Mouse (Mus musculus) embryonic facial prominence, embryonic 12.5 days (tissue): ENCODE measurements around the gene Serping1. TPM values are rescaled to one million over a fixed set of nuclear protein-coding genes. Genes with fewer than 3 reads are reported as not detected.
"Not testable (repeated sequence)": the region's sequence is repeated elsewhere in the genome, so short reads cannot be mapped to it uniquely, and the experiment has no call there.

ENCODE experiments used
- ATAC-seq: fragments of 200-750 bp; cut with Nextera tagmentation; 2 replicates; pipeline ENCODE4 v1.8.0; 2017; ENCODE audit not compliant: insufficient number of reproducible peaks, insufficient read depth, low FRiP score, low TSS enrichment
- H3K27ac ChIP-seq: fragments of 300-500 bp; sonication (generic); 2 replicates; pipeline ENCODE4 v1.5.1; 2016; ENCODE audit warnings: mild to moderate bottlenecking
- H3K27me3 ChIP-seq: fragments of 300-500 bp; sonication (generic); 2 replicates; pipeline ENCODE4 v1.6.1; 2016; ENCODE audit warnings: mild to moderate bottlenecking, moderate library complexity
- H3K36me3 ChIP-seq: fragments of 300-500 bp; sonication (generic); 2 replicates; pipeline ENCODE4 v1.6.1; 2016; ENCODE audit warnings: mild to moderate bottlenecking
- H3K4me1 ChIP-seq: fragments of 300-500 bp; sonication (generic); 2 replicates; pipeline ENCODE4 v1.6.1; 2016
- H3K4me2 ChIP-seq: fragments of 300-500 bp; sonication (generic); replicated peaks from 2 replicates; pipeline ENCODE4 v1.6.1; 2016; ENCODE audit warnings: mild to moderate bottlenecking, moderate library complexity
- H3K4me3 ChIP-seq: fragments of 300-500 bp; sonication (generic); 2 replicates; pipeline ENCODE4 v1.5.1; 2016; ENCODE audit warnings: mild to moderate bottlenecking
- H3K9ac ChIP-seq: fragments of 300-500 bp; sonication (generic); 2 replicates; pipeline ENCODE4 v1.6.1; 2016; ENCODE audit warnings: mild to moderate bottlenecking, moderate library complexity
- H3K9me3 ChIP-seq: fragments of 300-500 bp; sonication (generic); 2 replicates; pipeline ENCODE4 v1.6.1; 2016; ENCODE audit warnings: mild to moderate bottlenecking, moderate library complexity
- WGBS: fragments of 180-500 bp; shearing (Covaris S2); methylation state at CpG from one replicate; pipeline ENCODE4 v1.1.7; 2016; 5-methylcytosine and 5-hydroxymethylcytosine counted together
- polyA plus RNA-seq: library from polyadenylated mRNA; unstranded; fragments of >200 nt; fragmentation: Nextera tagmentation; extraction: Ambion mirVana; gene quantifications from 2 replicates; pipeline ENCODE4 v1.2.1, GENCODE M21; 2016

Gene Serping1
- polyA plus RNA-seq, 1 experiment from 2014 or later: 24.7 TPM

- Histone ChIP-seq H3K4me3 (peak overlapping the region; percentile 9; the same call in 1 of the 2 replicates), H3K4me2 (peak overlapping the region; percentile 97), H3K36me3 (peaks cover 14% of the 10 kb centered on the region; the same call in 1 of the 2 replicates), H3K27me3 (no peaks in the 10 kb centered on the region), H3K27ac (peak overlapping the region; percentile 83), H3K9me3 (no peaks in the 10 kb centered on the region), H3K4me1 (peaks cover 79% of the 10 kb centered on the region), H3K9ac (no peak overlapping the region)
- WGBS: 5% methylated on average over 27 of the region's 27 CpGs
- ATAC-seq: no peak
Measured at GRCm38 (mm10) chr2:84736312-84737161, 38.7 kb downstream of the Serping1 start.

GRCm38 (mm10) chr2:84735346-84735920, 39.8 kb downstream of the Serping1 start:
- Histone ChIP-seq H3K9ac (peak overlapping the region; percentile 64; the same call in 1 of the 2 replicates), H3K4me2 (peak overlapping the region; percentile 78), H3K4me3 (peak overlapping the region; percentile 55), H3K9me3 (no peaks in the 10 kb centered on the region), H3K36me3 (0 out of 2 replicates have a peak, but pooled peaks cover 6% of the 10 kb centered on the region), H3K27ac (peak overlapping the region; percentile 48; the same call in 1 of the 2 replicates), H3K4me1 (peaks cover 68% of the 10 kb centered on the region), H3K27me3 (no peaks in the 10 kb centered on the region)
- WGBS: 17% methylated on average over 7 of the region's 7 CpGs
- no peak for ATAC-seq

GRCm38 (mm10) chr2:84734919-84735318, 40.3 kb downstream of the Serping1 start:
- Histone ChIP-seq H3K4me1 (peaks cover 63% of the 10 kb centered on the region), H3K4me2 (peak overlapping the region; percentile 78), H3K9me3 (no peaks in the 10 kb centered on the region), H3K27me3 (no peaks in the 10 kb centered on the region), H3K4me3 (peak overlapping the region; percentile 55), H3K9ac (peak overlapping the region; percentile 64), H3K27ac (no peak overlapping the region), H3K36me3 (0 out of 2 replicates have a peak, but pooled peaks cover 1% of the 10 kb centered on the region)
- no peak for ATAC-seq
- 2% methylated on average over 2 of the region's 2 CpGs for WGBS

GRCm38 (mm10) chr2:84734351-84734864, 40.8 kb downstream of the Serping1 start:
- Histone ChIP-seq H3K36me3 (no peaks in the 10 kb centered on the region), H3K27me3 (no peaks in the 10 kb centered on the region), H3K9me3 (no peaks in the 10 kb centered on the region), H3K4me3 (peak overlapping the region; percentile 55), H3K4me1 (peaks cover 57% of the 10 kb centered on the region), H3K9ac (peak overlapping the region; percentile 64), H3K27ac (peak overlapping the region; percentile 42; the same call in 1 of the 2 replicates), H3K4me2 (peak overlapping the region; percentile 78)
- 0% methylated on average over 11 of the region's 11 CpGs for WGBS
- ATAC-seq: no peak

GRCm38 (mm10) chr2:84733579-84734300, 41.5 kb downstream of the Serping1 start, which contains the start of gene Ypel4:
TSS of gene Ypel4 (plus strand) at chr2:84734058.
- peaks cover 51% of the 10 kb centered on the region for H3K4me1 ChIP-seq
- H3K4me2 ChIP-seq: peak within 1 kb of the TSS; percentile 78

GRCm38 (mm10) chr2:84732394-84732793, 42.9 kb downstream of the Serping1 start:
- no peak overlapping the region for H3K9ac ChIP-seq
- no peaks in the 10 kb centered on the region for H3K36me3 ChIP-seq
- H3K4me1 ChIP-seq: peaks cover 37% of the 10 kb centered on the region
- H3K27ac ChIP-seq: no peak overlapping the region
- H3K4me2 ChIP-seq: no peak overlapping the region
- H3K9me3 ChIP-seq: no peaks in the 10 kb centered on the region
- ATAC-seq: no peak
- H3K4me3 ChIP-seq: no peak overlapping the region
- H3K27me3 ChIP-seq: no peaks in the 10 kb centered on the region
- 82% methylated on average over 1 of the region's 1 CpGs for WGBS

More at GRCm38 (mm10) chr2:84733579-84734300, 41.5 kb downstream of the Serping1 start, which contains the start of gene Ypel4:
- peak; percentile 38 for ATAC-seq
- H3K27ac ChIP-seq: peak within 1 kb of the TSS; percentile 42; the same call in 1 of the 2 replicates
- H3K9ac ChIP-seq: peak within 1 kb of the TSS; percentile 64
- no peaks in the 10 kb centered on the region for H3K27me3 ChIP-seq
- H3K4me3 ChIP-seq: peak within 1 kb of the TSS; percentile 55
- 2% methylated on average over 8 of the region's 8 CpGs for WGBS
- no peaks in the 10 kb centered on the region for H3K9me3 ChIP-seq
- H3K36me3 ChIP-seq: no peaks in the 10 kb centered on the region

- H3K27ac ChIP-seq: no peak overlapping the region
Measured at GRCm38 (mm10) chr2:84731206-84731605, 44.0 kb downstream of the Serping1 start.

GRCm38 (mm10) chr2:84728191-84728590, 47.1 kb downstream of the Serping1 start:
- H3K27ac ChIP-seq, H3K4me2 ChIP-seq, H3K9me3 ChIP-seq, H3K9ac ChIP-seq, H3K27me3 ChIP-seq, ATAC-seq, H3K4me3 ChIP-seq: not testable (repeated sequence)
- whole genome bisulfite sequencing: 80% methylated on average over 5 of the region's 5 CpGs
- peaks cover 20% of the 10 kb centered on the region for H3K36me3 ChIP-seq
- H3K4me1 ChIP-seq: peaks cover 12% of the 10 kb centered on the region

More at GRCm38 (mm10) chr2:84731206-84731605, 44.0 kb downstream of the Serping1 start:
- H3K4me2 ChIP-seq: no peak overlapping the region
- 77% methylated on average over 3 of the region's 3 CpGs for WGBS
- no peak for ATAC-seq
- no peaks in the 10 kb centered on the region for H3K9me3 ChIP-seq
- H3K36me3 ChIP-seq: no peaks in the 10 kb centered on the region
- no peak overlapping the region for H3K9ac ChIP-seq
- peaks cover 30% of the 10 kb centered on the region for H3K4me1 ChIP-seq
- H3K4me3 ChIP-seq: no peak overlapping the region
- H3K27me3 ChIP-seq: no peaks in the 10 kb centered on the region

- Histone ChIP-seq H3K9ac (peak within 1 kb of the TSS; percentile 64), H3K9me3 (no peaks in the 10 kb centered on the region), H3K4me3 (peak within 1 kb of the TSS; percentile 73), H3K27me3 (no peaks in the 10 kb centered on the region), H3K4me2 (peak within 1 kb of the TSS; percentile 93), H3K27ac (peak within 1 kb of the TSS; percentile 81), H3K4me1 (peaks cover 12% of the 10 kb centered on the region), H3K36me3 (peaks cover 22% of the 10 kb centered on the region)
- under 1% methylated on average over 39 of the region's 39 CpGs for WGBS
- ATAC-seq: peak; percentile 94
Measured at GRCm38 (mm10) chr2:84727172-84727858, 47.9 kb downstream of the Serping1 start, which contains the start of gene Clp1. TSS of gene Clp1 (minus strand) at chr2:84727350.

- Histone ChIP-seq H3K4me2 (peak overlapping the region; percentile 93), H3K9me3 (no peaks in the 10 kb centered on the region), H3K4me1 (peaks cover 12% of the 10 kb centered on the region), H3K27me3 (no peaks in the 10 kb centered on the region), H3K4me3 (peak overlapping the region; percentile 73), H3K27ac (0 out of 2 replicates have a peak overlapping the region, but pooled peaks have one; percentile 11), H3K36me3 (peaks cover 25% of the 10 kb centered on the region), H3K9ac (peak overlapping the region; percentile 60)
- ATAC-seq: no peak
- WGBS: 4% methylated on average over 9 of the region's 9 CpGs
Measured at GRCm38 (mm10) chr2:84726716-84727115, 48.5 kb downstream of the Serping1 start.
